Mouse (Mus musculus) spleen, adult 2 months (tissue): ENCODE results near the gene Naa15. TPM values are rescaled to one million over a fixed set of nuclear protein-coding genes. Genes with fewer than 3 reads are reported as not detected.

Source experiments
- DNase-seq, 2 experiments: peaks; one replicate each; pipeline versions ENCODE4 v3.0.0 to v3.0.0-alpha.2; 2012 to 2021; ENCODE audit warnings: low spot score in 2 of 2, low read depth in 1 of 2
- H3K27ac ChIP-seq: fragments of 200-500 bp; 2 replicates; pipeline ENCODE4 v1.5.1; 2012; ENCODE audit warnings: low read length, inconsistent platforms; ENCODE audit not compliant: insufficient read depth
- H3K27me3 ChIP-seq: fragments of 200-500 bp; 2 replicates; pipeline ENCODE4 v1.6.1; 2012; ENCODE audit warnings: mild to moderate bottlenecking, moderate library complexity, low read length, inconsistent platforms; ENCODE audit not compliant: control insufficient read depth, insufficient read depth
- H3K36me3 ChIP-seq: fragments of 200-500 bp; 2 replicates; pipeline ENCODE4 v1.6.1; 2012; ENCODE audit warnings: mild to moderate bottlenecking, low read length, inconsistent platforms; ENCODE audit not compliant: control insufficient read depth, insufficient read depth
- H3K4me1 ChIP-seq: fragments of 200-500 bp; 2 replicates; pipeline ENCODE4 v1.6.1; 2011; ENCODE audit warnings: inconsistent platforms; ENCODE audit not compliant: control insufficient read depth, insufficient read depth, insufficient read length
- H3K4me3 ChIP-seq: fragments of 200-500 bp; 2 replicates; pipeline ENCODE4 v1.5.1; 2011; ENCODE audit warnings: mild to moderate bottlenecking, inconsistent platforms; ENCODE audit not compliant: insufficient read depth, insufficient read length; ENCODE audit errors: extremely low read depth
- CTCF ChIP-seq: fragments of 200-500 bp; IDR thresholded peaks from 2 replicates; pipeline ENCODE4 v1.5.1; 2011; ENCODE audit warnings: mild to moderate bottlenecking, inconsistent platforms; ENCODE audit not compliant: insufficient read depth, insufficient read length, insufficient replicate concordance; ENCODE audit errors: extremely low read depth
- POLR2A ChIP-seq: fragments of 200-500 bp; IDR thresholded peaks from 2 replicates; pipeline ENCODE4 v1.6.1; 2011; ENCODE audit warnings: low read depth, low read length, inconsistent platforms
- WGBS: fragments of 180-500 bp; shearing (Covaris S2); methylation state at CpG from one replicate; pipeline ENCODE4 v1.1.7; 2018; 5-methylcytosine and 5-hydroxymethylcytosine counted together
- polyA plus RNA-seq: library from polyadenylated mRNA; depleted of rRNA; stranded (reverse); fragments of >200 nt; gene quantifications from 2 replicates; pipeline ENCODE4 v1.2.3, GENCODE M21; 2012

Naa15 gene
- polyA plus RNA-seq, 1 experiment, result 2.1 TPM

GRCm38 (mm10) chr3:51494466-51494865 is 79.5 kb downstream of the Naa15 start:
- no peaks in the 10 kb centered on the region for H3K4me1 ChIP-seq
- H3K27ac ChIP-seq, result no peak overlapping the region
- no peak for DNase-seq
- 69% methylated on average over 2 of the region's 2 CpGs for WGBS
- no peak overlapping the region for H3K4me3 ChIP-seq
- TF ChIP-seq POLR2A (no peak), CTCF (no peak)
- H3K36me3 ChIP-seq, result peaks cover 9% of the 10 kb centered on the region
- no peaks in the 10 kb centered on the region for H3K27me3 ChIP-seq

- no peak for DNase-seq
- no peak overlapping the region for H3K4me3 ChIP-seq
- no peak overlapping the region for H3K27ac ChIP-seq
- no peaks in the 10 kb centered on the region for H3K27me3 ChIP-seq
- peaks cover 9% of the 10 kb centered on the region for H3K36me3 ChIP-seq
- 40% methylated on average over 9 of the region's 9 CpGs for WGBS
- TF ChIP-seq CTCF (no peak), POLR2A (no peak)
- H3K4me1 ChIP-seq, result no peaks in the 10 kb centered on the region
Measured at GRCm38 (mm10) chr3:51495646-51496045, 80.7 kb downstream of the Naa15 start.

- 91% methylated on average over 1 of the region's 1 CpGs for WGBS
- Histone ChIP-seq H3K36me3 (peaks cover 6% of the 10 kb centered on the region), H3K27me3 (no peaks in the 10 kb centered on the region), H3K4me1 (no peaks in the 10 kb centered on the region), H3K27ac (no peak overlapping the region), H3K4me3 (no peak overlapping the region)
- DNase-seq, result no peak
- TF ChIP-seq CTCF, result no peak
- TF ChIP-seq POLR2A, result no peak
Measured at GRCm38 (mm10) chr3:51497978-51498377, 83.0 kb downstream of the Naa15 start.

- WGBS, result 87% methylated on average over 5 of the region's 5 CpGs
- H3K27me3 ChIP-seq, result no peaks in the 10 kb centered on the region
Measured at GRCm38 (mm10) chr3:51498659-51499058, 83.7 kb downstream of the Naa15 start.

GRCm38 (mm10) chr3:51499876-51500275 is 84.9 kb downstream of the Naa15 start:
- Histone ChIP-seq H3K4me3 (no peak overlapping the region), H3K27ac (no peak overlapping the region), H3K4me1 (no peaks in the 10 kb centered on the region), H3K27me3 (no peaks in the 10 kb centered on the region), H3K36me3 (no peaks in the 10 kb centered on the region; the same call in 1 of the 2 replicates)
- DNase-seq, result no peak
- no peak for TF ChIP-seq CTCF
- no peak for TF ChIP-seq POLR2A
- WGBS, result 86% methylated on average over 4 of the region's 4 CpGs

More at GRCm38 (mm10) chr3:51498659-51499058, 83.7 kb downstream of the Naa15 start:
- Histone ChIP-seq H3K4me3 (no peak overlapping the region), H3K27ac (no peak overlapping the region), H3K36me3 (peaks cover 2% of the 10 kb centered on the region; the same call in 1 of the 2 replicates), H3K4me1 (no peaks in the 10 kb centered on the region)
- TF ChIP-seq POLR2A (no peak), CTCF (no peak)
- DNase-seq, result no peak

GRCm38 (mm10) chr3:51504385-51504952 is 89.5 kb downstream of the Naa15 start:
- Histone ChIP-seq H3K36me3 (no peaks in the 10 kb centered on the region), H3K4me3 (no peak overlapping the region), H3K27ac (no peak overlapping the region), H3K27me3 (no peaks in the 10 kb centered on the region), H3K4me1 (no peaks in the 10 kb centered on the region)
- TF ChIP-seq POLR2A (no peak), CTCF (no peak)
- DNase-seq, result no peak
- WGBS, result 85% methylated on average over 11 of the region's 11 CpGs

- Histone ChIP-seq H3K4me1 (no peaks in the 10 kb centered on the region), H3K27me3 (no peaks in the 10 kb centered on the region), H3K27ac (no peak overlapping the region), H3K36me3 (no peaks in the 10 kb centered on the region), H3K4me3 (no peak overlapping the region)
- no peak for DNase-seq
- TF ChIP-seq CTCF (no peak), POLR2A (no peak)
- 69% methylated on average over 19 of the region's 19 CpGs for WGBS
Measured at GRCm38 (mm10) chr3:51505465-51505864, 90.5 kb downstream of the Naa15 start.
